Mouse (Mus musculus) left cerebral cortex, adult 11 months (tissue): ENCODE results near the gene 1700013G24Rik.
"Not testable (repeated sequence)": the region's sequence is repeated elsewhere in the genome, so short reads cannot be mapped to it uniquely, and the experiment has no call there.

Experiments used
- DNase-seq: peaks from one replicate; pipeline ENCODE4 v3.0.0; 2022; ENCODE audit warnings: low spot score

Gene 1700013G24Rik

GRCm38 (mm10) chr4:137453234-137453767 lies at the start of gene 1700013G24Rik:
Gene 1700013G24Rik (plus strand): TSS chr4:137453284.
- no peak for DNase-seq

- DNase-seq = no peak
Measured at GRCm38 (mm10) chr4:137405571-137405970, 47.5 kb upstream of the 1700013G24Rik start.

GRCm38 (mm10) chr4:137409691-137410090 lies 43.4 kb upstream of the 1700013G24Rik start, which contains the start of gene Cela3a:
Gene Cela3a (minus strand): TSS chr4:137409791.
- DNase-seq = no peak

DNA sequence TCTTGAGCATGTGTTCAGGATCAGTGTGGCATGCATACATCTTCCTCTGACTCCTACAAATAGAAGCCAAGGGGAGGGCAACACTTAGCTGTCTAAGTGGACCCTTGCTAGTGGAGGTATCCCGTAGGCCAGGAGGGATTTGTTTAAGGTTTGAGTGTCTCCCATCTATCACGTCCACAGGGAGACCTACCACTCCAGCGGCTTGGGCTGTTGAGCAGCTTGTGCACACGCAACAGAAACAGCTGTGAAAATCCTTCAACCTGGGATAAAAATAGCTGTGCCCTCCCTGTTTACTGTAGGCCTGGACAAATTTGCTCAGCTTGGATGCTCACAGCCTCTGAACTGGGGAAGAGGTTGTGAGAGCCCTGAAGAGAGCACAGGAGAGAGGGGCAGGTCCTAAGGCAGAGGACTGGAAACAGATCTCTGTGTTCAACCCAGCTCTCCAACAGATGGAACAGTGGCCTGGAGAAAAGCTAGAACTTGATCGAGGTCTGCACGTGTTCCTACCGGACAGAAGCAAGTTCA lies 40.8 kb upstream of the 1700013G24Rik start:
- DNase-seq = not testable (repeated sequence)

DNA sequence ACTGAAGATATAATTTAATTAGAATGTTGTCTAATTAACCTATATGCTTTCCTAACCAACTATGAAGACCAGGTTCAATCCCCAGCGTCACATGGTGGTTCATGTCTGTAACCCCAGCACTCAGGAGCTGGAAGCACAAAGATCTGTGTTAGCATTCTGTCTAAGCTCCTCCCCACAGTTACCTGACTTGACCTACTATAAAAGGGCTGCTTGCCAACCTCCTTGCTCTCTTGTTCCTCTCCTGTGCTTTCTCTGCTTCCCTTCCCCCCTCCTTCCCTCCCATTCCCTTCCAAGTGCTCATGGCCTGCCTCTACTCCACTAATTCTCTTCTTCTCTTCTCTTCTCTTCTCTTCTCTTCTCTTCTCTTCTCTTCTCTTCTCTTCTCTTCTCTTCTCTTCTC lies 38.1 kb upstream of the 1700013G24Rik start:
- DNase-seq = no peak

DNA sequence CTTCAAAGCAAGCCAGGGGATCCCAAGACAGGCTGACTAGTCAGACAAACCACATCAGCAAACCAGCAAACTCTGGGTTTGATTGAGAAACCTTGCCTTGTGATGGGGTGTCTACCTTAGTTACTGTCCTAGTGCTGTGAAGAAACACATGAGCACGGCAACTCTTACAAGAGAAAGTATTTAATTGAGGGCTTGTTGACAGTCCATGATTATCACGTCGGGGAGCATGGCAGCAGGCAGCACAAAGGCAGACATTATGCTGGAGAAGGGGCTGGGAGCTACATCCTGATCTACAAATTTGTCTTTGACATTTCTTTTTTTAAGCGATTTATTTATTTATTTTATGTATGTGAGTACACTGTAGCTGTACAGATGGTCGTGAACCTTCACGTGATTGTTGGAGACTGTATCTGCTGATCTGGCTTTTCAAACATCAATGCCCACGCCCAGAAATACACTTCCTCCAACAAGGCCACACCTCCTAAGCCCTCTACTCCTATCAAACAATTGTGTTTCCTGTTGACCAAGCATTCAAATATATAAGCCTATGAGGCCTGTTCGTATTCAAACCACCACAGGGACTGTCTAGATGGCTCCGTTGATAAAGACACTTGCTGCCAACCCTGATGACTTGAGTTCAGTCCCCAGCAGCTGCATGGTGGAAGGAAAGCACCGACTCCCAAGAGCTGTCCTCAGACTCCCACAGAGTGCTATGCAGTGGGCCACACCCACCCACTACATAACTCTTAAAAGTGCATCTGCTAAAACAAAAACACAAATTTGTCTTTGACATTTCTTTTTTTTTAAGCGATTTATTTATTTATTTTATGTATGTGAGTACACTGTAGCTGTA lies 35.1 kb upstream of the 1700013G24Rik start:
- DNase-seq = no peak

- DNase-seq = no peak
Measured at GRCm38 (mm10) chr4:137430502-137430901, 22.6 kb upstream of the 1700013G24Rik start, which contains the start of gene Cela3b. Gene Cela3b (minus strand): TSS chr4:137430540.

DNA sequence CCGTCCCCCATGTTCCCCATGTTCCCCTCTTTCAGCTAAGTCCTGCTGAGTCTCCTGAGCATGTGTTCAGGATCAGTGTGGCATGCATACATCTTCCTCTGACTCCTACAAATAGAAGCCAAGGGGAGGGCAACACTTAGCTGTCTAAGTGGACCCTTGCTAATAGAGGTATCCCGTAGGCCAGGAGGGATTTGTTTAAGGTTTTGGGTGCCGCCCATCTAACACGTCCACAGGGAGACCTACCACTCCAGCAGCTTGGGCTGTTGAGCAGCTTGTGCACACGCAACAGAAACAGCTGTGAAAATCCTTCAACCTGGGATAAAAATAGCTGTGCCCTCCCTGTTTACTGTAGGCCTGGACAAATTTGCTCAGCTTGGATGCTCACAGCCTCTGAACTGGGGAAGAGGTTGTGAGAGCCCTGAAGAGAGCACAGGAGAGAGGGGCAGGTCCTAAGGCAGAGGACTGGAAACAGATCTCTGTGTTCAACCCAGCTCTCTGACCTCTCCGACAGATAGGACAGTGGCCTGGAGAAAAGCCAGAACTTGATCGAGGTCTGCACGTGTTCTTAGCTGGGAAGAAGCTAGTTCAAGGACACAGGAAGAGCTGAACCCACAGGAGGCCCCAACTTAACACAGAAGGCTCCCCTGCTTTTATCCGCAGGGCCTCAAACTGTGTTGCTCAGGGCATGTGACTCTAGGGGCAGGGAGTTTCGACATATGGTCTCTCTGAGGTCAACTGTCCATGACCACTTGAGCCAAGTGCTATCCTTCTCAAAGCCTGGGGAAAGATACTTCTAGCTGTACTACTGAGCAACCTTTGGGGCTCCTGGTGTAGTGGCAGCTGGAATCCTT lies 20.2 kb upstream of the 1700013G24Rik start:
- DNase-seq = not testable (repeated sequence)

DNA sequence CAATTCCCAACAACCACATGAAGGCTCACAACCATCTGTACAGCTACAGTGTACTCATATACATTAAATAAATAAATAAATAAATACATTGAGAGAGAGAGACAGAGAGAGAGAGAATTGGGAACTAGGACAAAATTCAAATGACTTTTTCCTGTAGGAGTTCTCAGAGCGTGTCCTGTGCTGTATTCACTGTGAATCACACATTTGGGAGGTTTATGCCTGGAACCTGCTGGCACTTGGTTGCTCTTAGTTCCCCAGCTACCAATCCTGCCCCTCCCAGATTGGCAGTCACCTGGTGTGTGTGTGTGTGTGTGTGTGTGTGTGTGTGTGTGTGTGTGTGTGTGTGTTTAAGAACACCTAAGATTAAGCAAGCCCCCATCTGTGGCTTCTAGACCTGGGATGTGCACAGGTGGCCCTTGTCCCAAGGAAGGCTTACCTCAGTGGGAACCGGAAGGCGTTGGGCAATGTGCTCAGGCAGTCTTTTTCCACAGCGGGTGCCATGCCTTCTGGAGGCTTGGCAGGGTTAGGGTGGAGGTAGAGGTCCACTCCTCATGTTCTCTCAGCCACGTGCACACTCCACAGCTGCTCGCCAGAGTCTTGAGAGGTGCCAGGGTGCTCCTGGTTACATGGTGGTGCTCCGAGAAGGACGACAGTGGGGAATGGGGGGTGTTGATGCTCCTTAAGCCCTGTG lies 16.0 kb upstream of the 1700013G24Rik start:
- DNase-seq = no peak

DNA sequence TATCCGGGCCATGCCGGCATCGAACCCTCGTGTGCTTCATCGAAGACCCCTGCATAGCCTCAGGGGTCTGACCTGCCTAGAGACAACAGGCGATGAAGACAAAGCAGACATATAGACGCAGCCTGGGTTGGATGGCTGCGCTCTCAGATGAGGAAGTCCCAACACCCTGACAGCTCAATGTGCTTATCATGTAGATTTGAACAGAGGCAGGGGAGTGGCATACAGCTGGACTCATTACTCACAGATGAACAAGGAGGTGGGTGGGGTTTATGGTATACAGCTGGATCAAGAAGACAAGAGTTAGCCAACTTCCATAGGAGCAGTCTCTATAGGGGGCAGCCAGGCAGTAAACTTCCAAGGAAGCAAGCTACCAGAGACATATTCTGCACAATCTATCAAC lies 14.2 kb upstream of the 1700013G24Rik start:
- no peak for DNase-seq

GRCm38 (mm10) chr4:137441332-137441731 lies 11.8 kb upstream of the 1700013G24Rik start:
- DNase-seq = no peak

DNA sequence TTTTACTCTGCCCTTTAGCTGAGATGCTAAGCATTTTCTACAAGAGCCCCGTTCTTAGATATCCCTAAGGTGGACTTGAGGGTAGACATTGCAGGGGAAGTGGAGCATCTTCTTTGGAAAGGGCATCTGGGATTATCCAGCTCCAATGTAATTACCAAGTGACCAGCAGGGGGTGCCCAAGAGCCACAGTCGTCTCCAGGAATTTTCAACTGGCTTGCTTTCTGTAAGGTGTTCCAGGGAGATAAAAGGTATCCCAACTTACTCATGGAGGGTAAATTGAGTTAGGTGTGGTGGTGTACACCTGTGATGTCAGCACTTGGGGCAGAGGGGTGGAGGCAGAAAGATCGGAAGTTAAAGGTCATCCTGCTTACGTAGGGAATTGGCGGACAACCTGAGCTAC lies 9.5 kb upstream of the 1700013G24Rik start:
- DNase-seq = peak; percentile 38

DNA sequence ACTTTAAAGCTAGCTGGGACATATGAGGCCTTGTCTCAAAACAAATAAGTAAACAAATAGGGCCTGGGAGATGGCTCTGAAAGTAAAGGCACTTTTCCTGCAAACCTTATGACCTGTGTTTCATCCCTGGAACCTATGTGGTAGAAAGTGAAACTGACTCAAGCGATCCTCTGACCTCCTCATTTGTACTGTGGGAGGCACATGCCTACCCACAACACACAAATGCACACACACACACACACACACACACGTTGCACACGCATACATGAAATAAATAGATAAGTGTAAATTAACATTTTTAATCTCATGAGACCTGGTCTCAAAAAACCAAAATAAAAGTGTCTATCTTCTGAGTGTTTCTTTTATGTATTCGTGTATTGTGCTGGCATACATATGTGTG lies 7.2 kb upstream of the 1700013G24Rik start:
- no peak for DNase-seq

DNA sequence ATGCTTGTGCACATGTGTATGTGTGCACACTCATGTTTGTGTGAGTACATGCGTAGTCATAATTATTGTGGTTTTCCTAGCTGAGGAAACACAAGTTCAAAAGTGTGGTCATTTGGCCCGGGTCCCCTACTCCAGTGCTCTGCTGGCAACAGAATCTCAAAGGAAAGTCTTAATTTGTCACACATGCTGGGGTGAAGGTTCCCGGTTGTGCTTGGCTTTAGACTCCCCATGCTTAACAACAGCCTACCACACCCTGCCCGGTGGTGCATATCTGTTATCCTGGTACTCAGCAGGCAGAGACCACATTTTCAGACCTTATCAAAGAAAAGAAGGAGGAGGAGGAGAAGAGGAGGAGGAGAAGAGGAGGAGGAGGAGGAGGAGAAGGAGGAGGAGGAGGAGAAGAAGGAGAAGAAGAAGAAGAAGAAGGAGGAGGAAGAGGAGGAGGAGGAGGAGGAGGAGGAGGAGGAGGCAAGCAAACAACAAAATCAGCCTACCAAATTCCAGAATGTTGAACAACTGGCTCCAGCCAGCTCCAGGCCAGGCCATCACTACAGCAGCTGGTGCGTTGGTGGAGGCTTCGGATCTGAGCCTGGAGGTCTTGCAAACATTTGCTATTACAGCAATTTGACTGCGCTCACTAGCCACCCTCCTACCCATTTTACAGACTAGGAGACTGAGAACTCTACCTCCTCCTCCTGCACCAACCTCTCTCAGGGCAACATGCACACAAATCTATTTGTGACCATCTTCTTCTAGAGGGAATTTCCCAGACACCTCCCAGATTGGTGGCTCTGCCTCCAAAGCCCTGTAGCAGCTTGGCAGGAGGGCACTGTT lies 5.5 kb upstream of the 1700013G24Rik start:
- no peak for DNase-seq

DNA sequence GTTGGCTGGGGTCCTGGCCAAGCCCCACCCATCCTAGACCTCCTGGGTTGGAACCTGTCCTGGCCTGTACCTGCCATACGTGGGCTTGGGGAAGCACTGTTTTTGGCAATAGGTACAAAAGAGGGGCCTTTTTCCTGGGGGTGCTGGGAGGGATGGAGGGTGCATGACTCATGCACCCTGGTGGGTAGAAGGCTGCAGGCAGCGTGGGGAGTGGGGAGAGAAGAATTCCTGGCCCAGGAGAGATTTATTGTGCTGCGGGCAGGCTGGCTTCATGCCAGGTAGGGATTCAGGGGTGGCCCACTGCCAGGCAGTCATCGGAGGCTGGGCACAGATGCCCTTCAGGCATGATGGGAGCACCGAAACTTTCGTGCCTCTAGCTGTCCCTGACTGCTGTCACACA lies 4.9 kb upstream of the 1700013G24Rik start:
- no peak for DNase-seq

GRCm38 (mm10) chr4:137448641-137449040 lies 4.4 kb upstream of the 1700013G24Rik start:
- DNase-seq = no peak

DNA sequence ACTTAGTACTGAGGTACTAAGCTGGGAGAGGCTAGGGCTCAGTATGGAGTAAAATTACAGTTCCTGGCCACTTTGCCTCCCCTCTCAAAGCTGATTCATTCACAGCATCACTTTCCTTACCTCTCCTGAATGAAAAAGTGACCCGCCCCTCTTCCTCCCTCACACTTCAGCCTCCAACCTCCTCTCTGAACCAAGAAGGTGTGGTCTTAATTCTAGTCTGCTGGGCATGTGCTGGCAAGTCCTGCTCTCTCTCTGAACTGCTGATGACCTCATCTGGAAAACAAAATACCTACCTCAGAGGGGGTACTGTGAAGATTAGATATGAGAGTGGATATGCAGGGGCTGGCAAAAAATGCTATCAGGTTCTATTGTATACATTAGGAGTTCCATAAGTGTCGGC lies 4.0 kb upstream of the 1700013G24Rik start:
- no peak for DNase-seq

- DNase-seq = no peak
Measured at GRCm38 (mm10) chr4:137449715-137450114, 3.4 kb upstream of the 1700013G24Rik start.

- DNase-seq = no peak
Measured at GRCm38 (mm10) chr4:137452190-137452589, 894 bp upstream of the 1700013G24Rik start.

- no peak for DNase-seq
Measured at GRCm38 (mm10) chr4:137454582-137454981, 1.5 kb downstream of the 1700013G24Rik start.

GRCm38 (mm10) chr4:137456581-137456980 lies 3.5 kb downstream of the 1700013G24Rik start:
- DNase-seq = no peak
